Mouse (Mus musculus) testis, adult 2 months (tissue): ENCODE measurements at regions not wholly inside any gene's neighbourhood (a gene's known extent, or its start where the extent isn't known, plus 50 kb on each side); places are given as distances from the start of the nearest gene placed in this dataset.

Experiments
- H3K27ac ChIP-seq: fragments of 200-500 bp; 2 replicates; pipeline ENCODE4 v1.5.1; 2012; ENCODE audit warnings: low read depth, low read length; ENCODE audit not compliant: control insufficient read depth, insufficient read depth
- H3K27me3 ChIP-seq: fragments of 200-500 bp; 2 replicates; pipeline ENCODE4 v1.6.1; 2012; ENCODE audit warnings: mild to moderate bottlenecking, low read length, moderate library complexity; ENCODE audit not compliant: control insufficient read depth, insufficient read depth
- H3K36me3 ChIP-seq: fragments of 200-500 bp; 2 replicates; pipeline ENCODE4 v1.6.1; 2012; ENCODE audit warnings: mild to moderate bottlenecking, low read length; ENCODE audit not compliant: control insufficient read depth, insufficient read depth
- H3K4me1 ChIP-seq: fragments of 200-500 bp; 2 replicates; pipeline ENCODE4 v1.6.1; 2012; ENCODE audit warnings: low read length; ENCODE audit not compliant: control insufficient read depth, insufficient read depth
- H3K4me3 ChIP-seq: fragments of 200-500 bp; 2 replicates; pipeline ENCODE4 v1.5.1; 2012; ENCODE audit warnings: low read depth, mild to moderate bottlenecking, low read length, moderate library complexity, mixed read lengths; ENCODE audit not compliant: control insufficient read depth
- CTCF ChIP-seq: fragments of 200-500 bp; IDR thresholded peaks from 2 replicates; pipeline ENCODE4 v1.5.1; 2012; ENCODE audit warnings: low read depth, mild to moderate bottlenecking, inconsistent platforms, low read length, moderate library complexity; ENCODE audit not compliant: control insufficient read depth, insufficient read depth, insufficient replicate concordance
- POLR2A ChIP-seq: fragments of 200-500 bp; IDR thresholded peaks from 2 replicates; pipeline ENCODE4 v1.6.1; 2012; ENCODE audit warnings: low read depth, mild to moderate bottlenecking, inconsistent platforms, low read length, moderate library complexity; ENCODE audit not compliant: control insufficient read depth

- TF ChIP-seq POLR2A = no peak
- no peak for TF ChIP-seq CTCF
- H3K4me1 ChIP-seq = peaks cover 13% of the 10 kb centered on the region
- no peaks in the 10 kb centered on the region for H3K27me3 ChIP-seq
- no peak overlapping the region for H3K27ac ChIP-seq
- H3K36me3 ChIP-seq = no peaks in the 10 kb centered on the region
- no peak overlapping the region for H3K4me3 ChIP-seq
These were observed 260.1 kb downstream of the Uaca start for GRCm38 (mm10) chr9:61054427-61054826.

- Histone ChIP-seq H3K4me1 (peaks cover 13% of the 10 kb centered on the region), H3K27me3 (no peaks in the 10 kb centered on the region), H3K27ac (no peak overlapping the region), H3K4me3 (no peak overlapping the region), H3K36me3 (no peaks in the 10 kb centered on the region)
- TF ChIP-seq CTCF (no peak), POLR2A (no peak)
These were observed 261.1 kb downstream of the Uaca start for GRCm38 (mm10) chr9:61055392-61055791.

GRCm38 (mm10) chr9:61055928-61056730 is 261.8 kb downstream of the Uaca start:
- H3K27me3 ChIP-seq = no peaks in the 10 kb centered on the region
- TF ChIP-seq POLR2A = no peak
- no peak for TF ChIP-seq CTCF
- no peaks in the 10 kb centered on the region for H3K36me3 ChIP-seq
- H3K4me3 ChIP-seq = no peak overlapping the region
- no peak overlapping the region for H3K27ac ChIP-seq
- peaks cover 13% of the 10 kb centered on the region for H3K4me1 ChIP-seq

- Histone ChIP-seq H3K4me3 (no peak overlapping the region), H3K4me1 (peaks cover 10% of the 10 kb centered on the region), H3K36me3 (no peaks in the 10 kb centered on the region), H3K27ac (no peak overlapping the region), H3K27me3 (no peaks in the 10 kb centered on the region)
- TF ChIP-seq CTCF (no peak), POLR2A (no peak)
These were observed 262.5 kb downstream of the Uaca start for GRCm38 (mm10) chr9:61056731-61057270.

GRCm38 (mm10) chr9:61059225-61059624 is 264.9 kb downstream of the Uaca start:
- no peak overlapping the region for H3K4me3 ChIP-seq
- H3K4me1 ChIP-seq = peaks cover 2% of the 10 kb centered on the region
- TF ChIP-seq CTCF (peak; percentile 49; the same call in 1 of the 2 replicates), POLR2A (no peak)
- no peaks in the 10 kb centered on the region for H3K36me3 ChIP-seq
- H3K27me3 ChIP-seq = no peaks in the 10 kb centered on the region
- no peak overlapping the region for H3K27ac ChIP-seq

- no peak overlapping the region for H3K4me3 ChIP-seq
- H3K27ac ChIP-seq = no peak overlapping the region
- H3K27me3 ChIP-seq = no peaks in the 10 kb centered on the region
- no peaks in the 10 kb centered on the region for H3K36me3 ChIP-seq
- TF ChIP-seq CTCF = no peak
- TF ChIP-seq POLR2A = no peak
- H3K4me1 ChIP-seq = peaks cover 2% of the 10 kb centered on the region
These were observed 266.6 kb downstream of the Uaca start for GRCm38 (mm10) chr9:61060958-61061357.

- Histone ChIP-seq H3K27me3 (no peaks in the 10 kb centered on the region), H3K4me1 (no peaks in the 10 kb centered on the region), H3K4me3 (no peak overlapping the region), H3K27ac (no peak overlapping the region), H3K36me3 (no peaks in the 10 kb centered on the region)
- TF ChIP-seq CTCF (no peak), POLR2A (no peak)
These were observed 270.5 kb downstream of the Uaca start for GRCm38 (mm10) chr9:61064714-61065305.
